Mouse (Mus musculus): ENCODE data around the gene Ralgapa2. TPM values are rescaled to one million over a fixed set of nuclear protein-coding genes. Genes with fewer than 3 reads are reported as not detected.
"Not testable (repeated sequence)": the region's sequence is repeated elsewhere in the genome, so short reads cannot be mapped to it uniquely, and the experiment has no call there.

Ralgapa2 gene
- total RNA-seq, 2 experiments from 2014 or later, result 19.0 to 21.3 TPM

DNA sequence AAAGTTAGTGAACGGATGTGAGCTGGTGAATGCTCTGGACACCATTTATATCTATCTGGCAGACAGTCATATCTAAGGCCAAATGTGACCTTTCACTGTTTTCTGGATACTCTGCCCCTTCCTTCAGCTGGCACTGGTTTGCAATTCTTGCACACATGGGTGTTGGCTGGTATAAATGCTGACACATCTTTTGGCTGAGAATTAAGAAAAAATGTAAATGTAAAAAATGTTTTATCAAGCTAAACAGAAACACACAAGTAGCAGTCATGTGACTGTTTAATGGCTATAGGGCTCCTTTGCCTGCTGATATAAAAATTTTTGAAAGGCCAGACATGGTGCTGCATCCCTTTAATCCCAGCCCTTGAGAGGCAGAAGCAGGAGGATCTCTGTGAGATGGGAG lies 13.0 kb downstream of the Ralgapa2 start:
- DNase-seq (ENCODE audit: low spot score in 2 of 2), result no peak

GRCm38 (mm10) chr2:146498298-146498697 lies 13.8 kb downstream of the Ralgapa2 start:
- no peak for DNase-seq (ENCODE audit: low spot score in 2 of 2)

DNA sequence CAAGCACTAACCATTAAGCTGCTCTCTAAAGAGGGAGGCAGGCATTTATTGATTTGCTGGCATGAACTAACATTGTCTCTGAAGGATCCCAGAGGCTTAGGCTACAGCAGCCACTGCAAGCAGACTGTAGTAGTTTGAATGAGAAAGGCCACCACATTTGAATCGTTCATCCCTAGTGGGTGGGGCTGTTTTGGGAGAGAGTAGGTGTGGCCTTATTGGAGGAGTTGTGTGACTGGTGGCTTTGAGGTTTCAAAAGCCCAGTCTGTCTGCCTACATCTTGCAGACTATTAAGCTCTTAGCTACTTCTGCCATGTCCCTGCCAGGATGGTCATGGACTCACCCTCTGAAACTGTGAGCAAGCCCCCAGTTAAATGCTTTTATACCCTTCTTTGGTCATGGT lies 15.1 kb downstream of the Ralgapa2 start:
- no peak for DNase-seq (ENCODE audit: low spot score in 2 of 2)

- peak in 1 of 2 experiments; percentile 68 for DNase-seq (ENCODE audit: low spot score in 2 of 2)
Measured at GRCm38 (mm10) chr2:146495781-146496180, 16.4 kb downstream of the Ralgapa2 start.

GRCm38 (mm10) chr2:146493354-146493946 lies 18.7 kb downstream of the Ralgapa2 start:
- no peak for DNase-seq (ENCODE audit: low spot score in 2 of 2)

GRCm38 (mm10) chr2:146491830-146492610 lies 20.1 kb downstream of the Ralgapa2 start:
- DNase-seq (ENCODE audit: low spot score in 2 of 2), result no peak

- no peak for DNase-seq (ENCODE audit: low spot score in 2 of 2)
Measured at GRCm38 (mm10) chr2:146490926-146491325, 21.2 kb downstream of the Ralgapa2 start.

DNA sequence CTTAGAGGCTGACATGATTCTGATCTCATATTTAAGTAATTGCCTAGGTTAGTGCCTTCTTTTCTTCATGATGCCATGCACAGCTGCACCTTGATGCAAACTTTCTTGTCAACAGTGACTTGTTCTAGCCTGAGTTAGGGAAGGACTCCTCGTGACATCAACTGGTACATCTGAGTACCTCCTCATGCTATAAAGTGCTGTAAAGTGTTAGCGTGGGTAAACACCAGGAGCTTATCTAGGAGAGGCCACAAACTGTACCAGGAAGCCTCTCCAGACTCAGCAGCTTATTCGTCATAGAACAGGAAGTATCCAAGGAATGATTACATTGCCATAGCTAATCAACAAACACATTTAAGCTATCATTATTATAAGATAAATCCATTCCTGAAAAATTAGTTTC lies 23.9 kb downstream of the Ralgapa2 start:
- no peak for DNase-seq (ENCODE audit: low spot score in 2 of 2)

DNA sequence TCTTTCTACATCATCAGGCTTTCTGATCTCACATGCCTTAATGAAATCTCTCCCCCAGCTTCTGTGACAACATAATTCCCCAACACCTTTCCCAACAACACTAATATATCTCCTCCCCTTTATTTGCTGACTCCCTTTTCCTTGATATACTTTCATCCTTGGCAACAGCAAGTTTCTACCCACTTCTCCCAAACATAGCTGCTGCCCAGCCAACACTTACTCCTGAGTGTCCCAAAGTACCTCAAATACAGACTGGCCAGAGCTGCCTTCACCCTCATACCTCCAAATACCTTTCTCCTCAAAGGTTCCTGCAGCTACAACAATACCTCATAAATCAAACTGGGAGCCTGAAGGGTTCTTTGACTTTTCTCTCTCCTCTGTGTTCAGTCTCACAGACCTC lies 29.3 kb downstream of the Ralgapa2 start:
- DNase-seq (ENCODE audit: low spot score in 2 of 2), result no peak

DNA sequence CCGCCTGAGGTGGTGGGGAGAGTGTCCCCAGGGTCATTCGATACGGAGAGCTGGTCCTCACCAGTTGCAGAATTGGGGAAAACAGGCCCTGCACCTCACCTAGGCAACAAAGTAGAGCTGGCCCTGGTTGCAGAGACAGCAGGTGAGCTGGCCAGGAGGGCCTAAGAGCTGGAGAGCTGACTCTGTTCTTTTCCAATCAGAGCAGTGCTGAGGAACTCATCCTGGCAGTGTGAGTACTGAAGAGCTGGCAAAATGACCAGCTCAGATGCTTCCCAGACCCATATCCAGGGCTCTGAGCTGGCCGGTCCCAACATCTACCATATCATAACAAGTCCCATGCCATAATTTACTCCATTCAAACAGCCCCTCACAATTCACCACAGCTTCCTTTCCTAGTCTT lies 34.7 kb downstream of the Ralgapa2 start:
- DNase-seq (ENCODE audit: low spot score in 2 of 2), result no peak

- no peak for DNase-seq (ENCODE audit: low spot score in 2 of 2)
Measured at GRCm38 (mm10) chr2:146476428-146476972, 35.6 kb downstream of the Ralgapa2 start.

DNA sequence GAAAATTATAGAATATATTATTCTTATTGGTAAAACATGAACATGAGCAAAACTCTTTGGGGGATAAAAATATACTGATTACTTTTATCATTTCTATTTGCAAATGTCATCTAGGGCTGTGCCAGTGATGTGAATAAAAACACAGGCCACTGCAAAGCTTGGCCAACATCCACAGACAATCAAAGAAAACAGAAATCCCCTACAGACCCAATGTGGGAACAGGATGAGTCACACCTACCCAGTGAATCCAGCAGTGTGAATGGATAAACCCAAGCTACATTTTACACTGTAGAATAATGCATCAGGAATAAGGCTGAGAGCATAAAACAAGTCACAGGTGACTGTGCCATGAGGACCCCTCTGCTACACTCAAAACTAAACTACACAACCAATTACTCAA lies 36.1 kb downstream of the Ralgapa2 start:
- peak in 1 of 2 experiments; percentile 25 for DNase-seq (ENCODE audit: low spot score in 2 of 2)

DNA sequence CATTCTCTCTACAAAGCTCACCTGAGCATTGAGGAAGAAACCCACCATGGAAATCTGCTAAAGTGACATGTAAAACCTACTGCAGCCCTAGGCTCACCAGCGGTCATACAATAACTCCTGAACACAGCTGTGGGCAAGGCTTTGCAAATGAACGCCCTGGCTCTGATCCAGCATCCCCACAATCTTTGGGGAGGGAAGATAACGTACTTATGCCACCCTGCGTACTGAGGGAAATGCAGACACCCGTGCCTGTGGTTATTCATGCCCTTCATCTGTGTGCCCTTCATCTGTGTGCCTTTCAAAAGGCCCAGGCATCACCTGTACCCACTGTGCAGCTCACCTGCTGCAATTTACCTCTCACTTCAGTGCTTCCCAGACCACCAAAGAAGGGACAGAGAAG lies 41.2 kb downstream of the Ralgapa2 start:
- DNase-seq (ENCODE audit: low spot score in 2 of 2), result no peak

GRCm38 (mm10) chr2:146469707-146470420 lies 42.3 kb downstream of the Ralgapa2 start:
- peak in 1 of 2 experiments; percentile 60 for DNase-seq (ENCODE audit: low spot score in 2 of 2)

GRCm38 (mm10) chr2:146468898-146469297 lies 43.2 kb downstream of the Ralgapa2 start:
- DNase-seq (ENCODE audit: low spot score in 2 of 2), result no peak

DNA sequence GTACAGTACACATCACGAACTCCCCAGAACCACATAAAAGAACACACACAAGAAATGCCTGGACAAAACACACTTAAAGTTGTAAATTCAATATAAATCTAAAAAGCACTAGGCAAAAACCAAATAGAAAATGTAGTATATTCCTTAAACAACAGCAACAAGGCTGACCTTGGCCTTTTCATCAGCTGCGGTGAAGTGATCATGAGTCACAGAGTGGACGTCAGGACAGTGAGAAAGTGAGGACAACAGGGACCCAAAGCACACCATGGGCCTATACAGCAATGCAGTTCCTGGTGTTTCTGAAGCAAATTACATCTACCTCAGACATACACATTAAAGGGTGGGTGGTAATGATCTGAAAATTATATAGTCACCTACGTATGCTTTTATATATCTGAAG lies 44.1 kb downstream of the Ralgapa2 start:
- no peak for DNase-seq (ENCODE audit: low spot score in 2 of 2)

GRCm38 (mm10) chr2:146466811-146467210 lies 45.3 kb downstream of the Ralgapa2 start:
- DNase-seq (ENCODE audit: low spot score in 2 of 2), result not testable (repeated sequence)

GRCm38 (mm10) chr2:146457494-146457893 lies 54.6 kb downstream of the Ralgapa2 start:
- no peak for DNase-seq (ENCODE audit: low spot score in 2 of 2)

DNA sequence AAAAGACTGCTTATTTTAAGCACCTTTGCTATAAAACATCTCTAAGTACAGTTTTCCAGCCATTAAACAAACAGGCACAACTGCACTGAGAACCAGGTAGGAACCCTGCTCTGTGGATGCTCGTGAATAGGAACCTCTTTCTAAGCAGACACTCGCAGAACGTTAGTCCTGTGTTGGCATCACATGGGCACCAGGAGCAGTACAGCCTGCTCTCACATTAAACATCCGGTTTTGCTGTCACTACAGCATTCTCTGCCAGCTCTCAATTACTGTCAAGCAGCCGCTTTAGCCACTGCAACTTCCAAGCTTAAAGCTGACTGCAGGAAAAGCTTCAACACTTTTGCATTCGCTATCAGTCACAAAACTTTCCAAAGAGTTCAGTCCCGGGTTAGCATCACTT lies 55.5 kb downstream of the Ralgapa2 start:
- no peak for DNase-seq (ENCODE audit: low spot score in 2 of 2)

GRCm38 (mm10) chr2:146456062-146456461 lies 56.1 kb downstream of the Ralgapa2 start:
- no peak for DNase-seq (ENCODE audit: low spot score in 2 of 2)

DNA sequence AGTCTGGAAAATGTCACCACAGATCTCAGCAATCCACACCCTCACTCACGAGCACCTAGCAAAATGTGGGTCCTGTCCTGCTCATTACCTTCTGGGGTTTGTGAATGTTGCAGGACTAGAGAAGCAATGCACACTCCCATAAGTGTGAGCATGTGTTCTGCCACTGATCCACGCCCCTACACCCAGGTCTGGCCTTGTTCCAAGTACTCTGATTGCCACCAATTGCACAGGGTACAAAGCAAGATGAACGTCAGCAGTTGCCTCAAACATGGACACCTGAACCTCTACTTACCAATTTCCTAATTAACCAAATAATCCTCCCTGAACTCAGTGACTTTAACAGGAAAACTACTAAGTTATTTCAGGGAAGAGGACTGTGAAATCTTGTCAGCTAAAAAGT lies 68.1 kb downstream of the Ralgapa2 start:
- no peak for DNase-seq (ENCODE audit: low spot score in 2 of 2)

Data from layer of hippocampus, adult 18-20 months (tissue).